Mouse (Mus musculus) forelimb bud, embryonic 11.5 days (tissue): Measurements from ENCODE around the gene Gm10715.
"Not testable (repeated sequence)": the region's sequence is repeated elsewhere in the genome, so short reads cannot be mapped to it uniquely, and the experiment has no call there.

ENCODE experiments used
- DNase-seq: peaks from one replicate; pipeline ENCODE4 v3.0.0-alpha.2; 2012; ENCODE audit warnings: low read depth, low spot score

Gm10715 gene

DNA sequence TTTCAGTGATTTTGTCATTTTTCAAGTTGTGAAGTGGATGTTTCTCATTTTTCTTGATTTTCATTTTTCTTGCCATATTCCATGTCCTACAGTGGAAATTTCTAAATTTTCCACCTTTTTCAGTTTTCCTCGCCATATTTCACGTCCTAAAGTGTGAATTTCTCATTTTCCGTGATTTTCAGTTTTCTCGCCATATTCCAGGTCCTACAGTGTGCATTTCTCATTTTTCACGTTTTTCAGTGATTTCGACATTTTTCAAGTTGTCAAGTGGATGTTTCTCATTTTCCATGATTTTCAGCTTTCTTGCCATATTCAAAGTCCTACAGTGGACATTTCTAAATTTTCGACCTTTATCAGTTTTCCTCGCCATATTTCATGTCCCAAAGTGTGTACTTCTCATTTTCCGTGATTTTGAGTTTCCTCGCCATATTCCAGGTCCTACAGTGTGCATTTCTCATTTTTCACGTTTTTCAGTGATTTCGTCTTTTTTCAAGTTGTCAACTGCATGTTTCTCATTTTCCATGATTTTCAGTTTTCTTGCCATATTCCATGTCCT lies 11.7 kb upstream of the Gm10715 start, which contains the start of gene Gm10717:
Gene Gm10717, plus strand, starts transcription at position 506 of the 556 bp plus-strand sequence.
- DNase-seq = not testable (repeated sequence)

GRCm38 (mm10) chr9:3025653-3026052 lies 11.0 kb upstream of the Gm10715 start:
- DNase-seq = not testable (repeated sequence)

DNA sequence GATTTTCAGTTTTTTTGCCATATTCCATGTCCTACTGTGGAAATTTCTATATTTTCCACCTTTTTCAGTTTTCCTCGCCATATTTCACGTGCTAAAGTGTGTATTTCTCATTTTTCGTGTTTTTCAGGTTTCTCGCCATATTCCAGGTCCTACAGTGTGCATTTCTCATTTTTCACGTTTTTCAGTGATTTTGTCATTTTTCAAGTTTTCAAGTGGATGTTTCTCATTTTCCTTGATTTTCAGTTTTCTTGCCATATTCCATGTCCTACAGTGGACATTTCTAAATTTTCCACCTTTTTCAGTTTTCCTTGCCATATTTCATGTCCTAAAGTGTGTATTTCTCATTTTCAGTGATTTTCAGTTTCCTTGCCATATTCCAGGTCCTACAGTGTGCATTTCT lies 10.5 kb upstream of the Gm10715 start:
- DNase-seq = not testable (repeated sequence)

- not testable (repeated sequence) for DNase-seq
Measured at GRCm38 (mm10) chr9:3026741-3027140, 9.9 kb upstream of the Gm10715 start.

DNA sequence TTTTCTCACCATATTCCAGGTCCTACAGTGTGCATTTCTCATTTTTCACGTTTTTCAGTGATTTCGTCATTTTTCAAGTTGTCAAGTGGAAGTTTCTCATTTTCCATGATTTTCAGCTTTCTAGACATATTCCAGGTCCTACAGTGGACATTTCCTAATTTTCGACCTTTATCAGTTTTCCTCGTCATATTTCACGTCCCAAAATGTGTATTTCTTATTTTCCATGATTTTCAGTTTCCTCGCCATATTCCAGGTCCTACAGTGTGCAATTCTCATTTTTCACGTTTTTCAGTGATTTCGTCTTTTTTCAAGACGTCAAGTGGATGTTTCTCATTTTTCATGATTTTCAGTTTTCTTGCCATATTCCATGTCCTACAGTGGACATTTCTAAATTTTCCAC lies 9.5 kb upstream of the Gm10715 start:
- DNase-seq = peak; percentile 89

GRCm38 (mm10) chr9:3029276-3030000 lies 7.2 kb upstream of the Gm10715 start:
- not testable (repeated sequence) for DNase-seq

DNA sequence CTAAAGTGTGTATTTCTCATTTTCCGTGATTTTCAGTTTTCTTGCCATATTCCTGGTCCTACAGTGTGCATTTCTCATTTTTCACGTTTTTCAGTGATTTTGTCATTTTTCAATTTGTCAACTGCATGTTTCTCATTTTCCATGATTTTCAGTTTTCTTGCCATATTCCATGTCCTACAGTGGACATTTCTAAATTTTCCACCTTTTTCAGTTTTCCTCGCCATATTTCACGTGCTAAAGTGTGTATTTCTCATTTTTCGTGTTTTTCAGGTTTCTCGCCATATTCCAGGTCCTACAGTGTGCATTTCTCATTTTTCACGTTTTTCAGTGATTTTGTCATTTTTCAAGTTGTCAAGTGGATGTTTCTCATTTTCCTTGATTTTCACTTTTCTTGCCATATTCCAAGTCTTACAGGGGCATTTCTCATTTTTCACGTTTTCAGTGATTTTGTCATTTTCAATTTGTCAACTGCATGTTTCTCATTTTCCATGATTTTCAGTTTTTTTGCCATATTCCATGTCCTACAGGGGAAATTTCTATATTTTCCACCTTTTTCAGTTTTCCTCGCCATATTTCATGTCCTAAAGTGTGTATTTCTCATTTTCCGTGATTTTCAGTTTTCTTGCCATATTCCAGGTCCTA lies 5.9 kb upstream of the Gm10715 start:
- peak; percentile 100 for DNase-seq

- DNase-seq = not testable (repeated sequence)
Measured at GRCm38 (mm10) chr9:3034299-3034698, 2.4 kb upstream of the Gm10715 start, which contains the start of gene Gm17535. Gm17535 (plus strand) TSS chr9:3034599.

GRCm38 (mm10) chr9:3038161-3038560 lies 1.5 kb downstream of the Gm10715 start:
- peak; percentile 68 for DNase-seq
